Mouse (Mus musculus): ENCODE results near the gene Rdh16f1. TPM values are rescaled to one million over a fixed set of nuclear protein-coding genes. Genes with fewer than 3 reads are reported as not detected.

The Rdh16f1 gene
- polyA plus RNA-seq, 1 experiment from 2014 or later, result not detected

GRCm38 (mm10) chr10:127736916-127737315, 22.7 kb upstream of the Rdh16f1 start:
- H3K27ac ChIP-seq, result no peak overlapping the region
- 78% methylated on average over 4 of the region's 4 CpGs for WGBS
- H3K9me3 ChIP-seq, result peaks cover 5% of the 10 kb centered on the region; the same call in 1 of the 2 replicates
- no peak for DNase-seq (ENCODE audit: extremely low spot score, low spot score)
- H3K4me3 ChIP-seq, result no peak overlapping the region
- H3K27me3 ChIP-seq (ENCODE audit: poor library complexity, severe bottlenecking), result peaks cover 35% of the 10 kb centered on the region
- peaks cover 22% of the 10 kb centered on the region for H3K4me1 ChIP-seq
- peaks cover 10% of the 10 kb centered on the region for H3K36me3 ChIP-seq (replicated peaks)

GRCm38 (mm10) chr10:127737552-127737951, 22.0 kb upstream of the Rdh16f1 start:
- no peak overlapping the region for H3K27ac ChIP-seq
- no peak overlapping the region for H3K4me3 ChIP-seq
- no peak for DNase-seq (ENCODE audit: extremely low spot score, low spot score)
- peaks cover 22% of the 10 kb centered on the region for H3K4me1 ChIP-seq
- 25% methylated on average over 2 of the region's 2 CpGs for WGBS
- peaks cover 28% of the 10 kb centered on the region for H3K27me3 ChIP-seq (ENCODE audit: poor library complexity, severe bottlenecking)
- peaks cover 17% of the 10 kb centered on the region for H3K36me3 ChIP-seq (replicated peaks)
- H3K9me3 ChIP-seq, result peaks cover 5% of the 10 kb centered on the region; the same call in 1 of the 2 replicates

- Histone ChIP-seq H3K9me3 (peaks cover 11% of the 10 kb centered on the region; the same call in 1 of the 2 replicates), H3K4me1 (peaks cover 22% of the 10 kb centered on the region), H3K27me3 (ENCODE audit: poor library complexity, severe bottlenecking) (peaks cover 21% of the 10 kb centered on the region), H3K4me3 (no peak overlapping the region), H3K27ac (no peak overlapping the region), H3K36me3 (replicated peaks) (peaks cover 24% of the 10 kb centered on the region)
- peak; percentile 38 for DNase-seq (ENCODE audit: extremely low spot score, low spot score)
- WGBS, result 54% methylated on average over 13 of the region's 13 CpGs
Measured at GRCm38 (mm10) chr10:127738151-127738882, 21.3 kb upstream of the Rdh16f1 start.

GRCm38 (mm10) chr10:127739083-127739660, 20.4 kb upstream of the Rdh16f1 start, which contains the start of gene Zbtb39:
Gene Zbtb39, plus strand, starts transcription at chr10:127739538.
- peaks cover 16% of the 10 kb centered on the region; the same call in 1 of the 2 replicates for H3K9me3 ChIP-seq
- WGBS, result under 1% methylated on average over 59 of the region's 61 CpGs
- peaks cover 18% of the 10 kb centered on the region for H3K4me1 ChIP-seq
- peak within 1 kb of the TSS; percentile 100 for H3K4me3 ChIP-seq
- peaks cover 33% of the 10 kb centered on the region for H3K36me3 ChIP-seq (replicated peaks)
- DNase-seq (ENCODE audit: extremely low spot score, low spot score), result peak; percentile 72
- H3K27ac ChIP-seq, result peak within 1 kb of the TSS; percentile 97
- peaks cover 13% of the 10 kb centered on the region for H3K27me3 ChIP-seq (ENCODE audit: poor library complexity, severe bottlenecking)

GRCm38 (mm10) chr10:127739661-127740161, 19.9 kb upstream of the Rdh16f1 start:
- under 1% methylated on average over 55 of the region's 55 CpGs for WGBS
- H3K9me3 ChIP-seq, result peaks cover 16% of the 10 kb centered on the region; the same call in 1 of the 2 replicates
- DNase-seq (ENCODE audit: extremely low spot score, low spot score), result peak; percentile 59
- peak overlapping the region; percentile 100 for H3K4me3 ChIP-seq
- peaks cover 11% of the 10 kb centered on the region for H3K27me3 ChIP-seq (ENCODE audit: poor library complexity, severe bottlenecking)
- H3K27ac ChIP-seq, result peak overlapping the region; percentile 97
- H3K36me3 ChIP-seq (replicated peaks), result peaks cover 38% of the 10 kb centered on the region
- peaks cover 18% of the 10 kb centered on the region for H3K4me1 ChIP-seq

GRCm38 (mm10) chr10:127744661-127745060, 14.9 kb upstream of the Rdh16f1 start:
- DNase-seq (ENCODE audit: extremely low spot score, low spot score), result peak; percentile 58
- Histone ChIP-seq H3K9me3 (peaks cover 11% of the 10 kb centered on the region; the same call in 1 of the 2 replicates), H3K27me3 (ENCODE audit: poor library complexity, severe bottlenecking) (no peaks in the 10 kb centered on the region; the same call in 1 of the 2 replicates), H3K36me3 (replicated peaks) (peaks cover 81% of the 10 kb centered on the region), H3K4me3 (no peak overlapping the region), H3K27ac (no peak overlapping the region), H3K4me1 (peaks cover 26% of the 10 kb centered on the region)
- WGBS, result 66% methylated on average over 5 of the region's 5 CpGs

- 81% methylated on average over 5 of the region's 5 CpGs for WGBS
- peaks cover 11% of the 10 kb centered on the region; the same call in 1 of the 2 replicates for H3K9me3 ChIP-seq
- DNase-seq (ENCODE audit: extremely low spot score, low spot score), result no peak
- no peak overlapping the region for H3K4me3 ChIP-seq
- H3K4me1 ChIP-seq, result peaks cover 22% of the 10 kb centered on the region
- H3K36me3 ChIP-seq (replicated peaks), result peaks cover 85% of the 10 kb centered on the region
- no peaks in the 10 kb centered on the region; the same call in 1 of the 2 replicates for H3K27me3 ChIP-seq (ENCODE audit: poor library complexity, severe bottlenecking)
- no peak overlapping the region for H3K27ac ChIP-seq
Measured at GRCm38 (mm10) chr10:127745886-127746285, 13.7 kb upstream of the Rdh16f1 start.

- peaks cover 11% of the 10 kb centered on the region; the same call in 1 of the 2 replicates for H3K9me3 ChIP-seq
- H3K36me3 ChIP-seq (replicated peaks), result peaks cover 72% of the 10 kb centered on the region
- peaks cover 20% of the 10 kb centered on the region for H3K4me1 ChIP-seq
- no peak overlapping the region for H3K4me3 ChIP-seq
- no peaks in the 10 kb centered on the region; the same call in 1 of the 2 replicates for H3K27me3 ChIP-seq (ENCODE audit: poor library complexity, severe bottlenecking)
- DNase-seq (ENCODE audit: extremely low spot score, low spot score), result no peak
- WGBS, result 94% methylated on average over 8 of the region's 8 CpGs
- H3K27ac ChIP-seq, result no peak overlapping the region
Measured at GRCm38 (mm10) chr10:127747254-127747653, 12.3 kb upstream of the Rdh16f1 start.

- Histone ChIP-seq H3K36me3 (replicated peaks) (peaks cover 54% of the 10 kb centered on the region), H3K9me3 (no peaks in the 10 kb centered on the region), H3K4me3 (no peak overlapping the region), H3K27ac (0 out of 2 replicates have a peak overlapping the region, but pooled peaks have one; percentile 20), H3K4me1 (peaks cover 20% of the 10 kb centered on the region), H3K27me3 (ENCODE audit: poor library complexity, severe bottlenecking) (no peaks in the 10 kb centered on the region; the same call in 1 of the 2 replicates)
- WGBS, result 23% methylated on average over 8 of the region's 8 CpGs
- DNase-seq (ENCODE audit: extremely low spot score, low spot score), result no peak
Measured at GRCm38 (mm10) chr10:127748847-127749612, 10.6 kb upstream of the Rdh16f1 start.

GRCm38 (mm10) chr10:127750136-127750777, 9.3 kb upstream of the Rdh16f1 start:
- no peak for DNase-seq (ENCODE audit: extremely low spot score, low spot score)
- WGBS, result 57% methylated on average over 24 of the region's 24 CpGs
- Histone ChIP-seq H3K9me3 (no peaks in the 10 kb centered on the region), H3K27me3 (ENCODE audit: poor library complexity, severe bottlenecking) (no peaks in the 10 kb centered on the region; the same call in 1 of the 2 replicates), H3K4me3 (peak overlapping the region; percentile 37), H3K27ac (no peak overlapping the region), H3K36me3 (replicated peaks) (peaks cover 42% of the 10 kb centered on the region), H3K4me1 (peaks cover 20% of the 10 kb centered on the region)

- 64% methylated on average over 8 of the region's 8 CpGs for WGBS
- H3K9me3 ChIP-seq, result no peaks in the 10 kb centered on the region
Measured at GRCm38 (mm10) chr10:127751548-127751947, 8.0 kb upstream of the Rdh16f1 start, which contains the start of gene Gpr182. Gene Gpr182, minus strand, starts transcription at chr10:127751732.

More at GRCm38 (mm10) chr10:127751548-127751947, 8.0 kb upstream of the Rdh16f1 start, which contains the start of gene Gpr182:
- Histone ChIP-seq H3K4me1 (peaks cover 27% of the 10 kb centered on the region), H3K36me3 (replicated peaks) (peaks cover 30% of the 10 kb centered on the region), H3K27ac (no peak within 1 kb of the TSS), H3K4me3 (no peak within 1 kb of the TSS), H3K27me3 (ENCODE audit: poor library complexity, severe bottlenecking) (no peaks in the 10 kb centered on the region; the same call in 1 of the 2 replicates)
- DNase-seq (ENCODE audit: extremely low spot score, low spot score), result no peak

Data from forebrain, embryonic 10.5 days (tissue).